Mouse (Mus musculus) intestine, postnatal 0 days (tissue): ENCODE results near the gene Ktn1. TPM values are rescaled to one million over a fixed set of nuclear protein-coding genes. Genes with fewer than 3 reads are reported as not detected.

Experiments used
- ATAC-seq: fragments of 200-750 bp; cut with Nextera tagmentation; 2 replicates; pipeline ENCODE4 v1.8.0; 2017; ENCODE audit warnings: mild to moderate bottlenecking, moderate TSS enrichment, moderate library complexity
- H3K27ac ChIP-seq: fragments of 300-500 bp; sonication (generic); 2 replicates; pipeline ENCODE4 v1.5.1; 2014; ENCODE audit warnings: mild to moderate bottlenecking, low read depth, low read length, moderate library complexity
- H3K27me3 ChIP-seq: fragments of 300-500 bp; sonication (generic); replicated peaks from 2 replicates; pipeline ENCODE4 v1.6.1; 2014; ENCODE audit warnings: low read length, mixed read lengths; ENCODE audit not compliant: control insufficient read depth, insufficient read depth
- H3K36me3 ChIP-seq: fragments of 300-500 bp; sonication (generic); 2 replicates; pipeline ENCODE4 v1.6.1; 2014; ENCODE audit warnings: mild to moderate bottlenecking, moderate library complexity; ENCODE audit not compliant: control insufficient read depth, insufficient read depth
- H3K4me1 ChIP-seq: fragments of 300-500 bp; sonication (generic); replicated peaks from 2 replicates; pipeline ENCODE4 v1.6.1; 2014; ENCODE audit warnings: antibody characterized with exemption, low read length, mixed read lengths; ENCODE audit not compliant: control insufficient read depth, insufficient read depth
- H3K4me2 ChIP-seq: fragments of 300-500 bp; sonication (generic); replicated peaks from 2 replicates; pipeline ENCODE4 v1.6.1; 2014; ENCODE audit warnings: low read depth, mild to moderate bottlenecking, moderate library complexity
- H3K4me3 ChIP-seq: fragments of 300-500 bp; sonication (generic); 2 replicates; pipeline ENCODE4 v1.5.1; 2014; ENCODE audit warnings: low read depth, low read length
- H3K9ac ChIP-seq: fragments of 300-500 bp; sonication (generic); 2 replicates; pipeline ENCODE4 v1.6.1; 2014; ENCODE audit warnings: mild to moderate bottlenecking, low read depth, low read length
- H3K9me3 ChIP-seq: fragments of 300-500 bp; sonication (generic); 2 replicates; pipeline ENCODE4 v1.6.1; 2016; ENCODE audit warnings: mixed run types; ENCODE audit not compliant: control insufficient read depth
- CTCF ChIP-seq: sonication (generic); IDR thresholded peaks from 2 replicates; pipeline ENCODE4 v1.5.1; 2016; ENCODE audit warnings: low read depth, mild to moderate bottlenecking, control low read depth, antibody characterized with exemption, moderate library complexity
- WGBS: fragments of 180-500 bp; shearing (Covaris S2); extraction: QIAGEN DNeasy Blood & Tissue Kit; methylation state at CpG from one replicate; pipeline ENCODE4 v1.1.7; 2014; 5-methylcytosine and 5-hydroxymethylcytosine counted together
- polyA plus RNA-seq: library from polyadenylated mRNA; unstranded; fragments of >200 nt; fragmentation: Nextera tagmentation; extraction: Ambion mirVana; gene quantifications from 2 replicates; pipeline ENCODE4 v1.2.1, GENCODE M21; 2015

Gene Ktn1
- polyA plus RNA-seq, 1 experiment from 2014 or later = 33.7 TPM

GRCm38 (mm10) chr14:47723035-47723434, 74.8 kb downstream of the Ktn1 start:
- TF ChIP-seq CTCF = no peak
- Histone ChIP-seq H3K9me3 (no peaks in the 10 kb centered on the region), H3K27ac (no peak overlapping the region), H3K4me2 (no peak overlapping the region), H3K27me3 (no peaks in the 10 kb centered on the region), H3K4me1 (no peaks in the 10 kb centered on the region), H3K4me3 (no peak overlapping the region), H3K36me3 (peaks cover 51% of the 10 kb centered on the region), H3K9ac (no peak overlapping the region)
- no peak for ATAC-seq

GRCm38 (mm10) chr14:47728594-47728993, 80.3 kb downstream of the Ktn1 start:
- no peak overlapping the region for H3K4me3 ChIP-seq
- H3K9me3 ChIP-seq = no peaks in the 10 kb centered on the region
- H3K4me2 ChIP-seq = no peak overlapping the region
- H3K9ac ChIP-seq = no peak overlapping the region
- no peak for TF ChIP-seq CTCF
- no peaks in the 10 kb centered on the region for H3K27me3 ChIP-seq
- no peaks in the 10 kb centered on the region for H3K4me1 ChIP-seq
- 97% methylated on average over 1 of the region's 1 CpGs for WGBS
- no peak overlapping the region for H3K27ac ChIP-seq
- no peak for ATAC-seq
- peaks cover 74% of the 10 kb centered on the region for H3K36me3 ChIP-seq

DNA sequence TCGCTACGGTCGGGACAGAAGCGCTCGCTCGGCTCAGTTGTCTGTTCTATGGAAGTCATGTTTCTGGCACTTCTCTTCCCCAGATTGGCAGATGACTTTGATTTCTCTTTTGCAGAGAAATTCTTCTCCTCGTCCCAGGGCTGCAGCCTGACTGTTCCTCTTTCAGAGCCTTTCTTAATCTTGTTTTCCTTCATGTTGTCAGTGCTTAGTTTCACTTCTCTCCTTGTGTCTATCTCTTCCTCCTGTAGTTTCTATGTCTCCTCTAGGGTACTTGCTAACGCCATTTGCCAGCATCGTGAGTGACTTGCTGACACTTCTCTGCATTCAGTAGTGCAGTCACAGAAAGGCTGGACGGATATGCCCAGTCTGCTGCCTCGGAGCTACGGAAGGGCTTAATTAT, 87.1 kb downstream of the Ktn1 start:
- no peak for TF ChIP-seq CTCF
- WGBS = 94% methylated on average over 12 of the region's 12 CpGs
- Histone ChIP-seq H3K4me2 (no peak overlapping the region), H3K9ac (no peak overlapping the region), H3K9me3 (no peaks in the 10 kb centered on the region), H3K36me3 (peaks cover 57% of the 10 kb centered on the region), H3K27me3 (no peaks in the 10 kb centered on the region), H3K4me3 (no peak overlapping the region), H3K27ac (no peak overlapping the region), H3K4me1 (no peaks in the 10 kb centered on the region)
- ATAC-seq = no peak

GRCm38 (mm10) chr14:47736471-47736870, 88.2 kb downstream of the Ktn1 start:
- 85% methylated on average over 8 of the region's 8 CpGs for WGBS
- Histone ChIP-seq H3K36me3 (peaks cover 48% of the 10 kb centered on the region), H3K27ac (no peak overlapping the region), H3K9ac (no peak overlapping the region), H3K27me3 (no peaks in the 10 kb centered on the region), H3K4me2 (no peak overlapping the region), H3K9me3 (no peaks in the 10 kb centered on the region), H3K4me1 (no peaks in the 10 kb centered on the region), H3K4me3 (no peak overlapping the region)
- no peak for ATAC-seq
- TF ChIP-seq CTCF = no peak

- H3K4me3 ChIP-seq = no peak overlapping the region
- TF ChIP-seq CTCF = no peak
- no peaks in the 10 kb centered on the region for H3K4me1 ChIP-seq
- ATAC-seq = no peak
- no peaks in the 10 kb centered on the region for H3K27me3 ChIP-seq
- no peak overlapping the region for H3K4me2 ChIP-seq
- WGBS = 81% methylated on average over 5 of the region's 5 CpGs
- no peak overlapping the region for H3K27ac ChIP-seq
- H3K9me3 ChIP-seq = no peaks in the 10 kb centered on the region
- H3K36me3 ChIP-seq = peaks cover 25% of the 10 kb centered on the region
- H3K9ac ChIP-seq = no peak overlapping the region
Observed at GRCm38 (mm10) chr14:47740316-47740996, 92.2 kb downstream of the Ktn1 start.

DNA sequence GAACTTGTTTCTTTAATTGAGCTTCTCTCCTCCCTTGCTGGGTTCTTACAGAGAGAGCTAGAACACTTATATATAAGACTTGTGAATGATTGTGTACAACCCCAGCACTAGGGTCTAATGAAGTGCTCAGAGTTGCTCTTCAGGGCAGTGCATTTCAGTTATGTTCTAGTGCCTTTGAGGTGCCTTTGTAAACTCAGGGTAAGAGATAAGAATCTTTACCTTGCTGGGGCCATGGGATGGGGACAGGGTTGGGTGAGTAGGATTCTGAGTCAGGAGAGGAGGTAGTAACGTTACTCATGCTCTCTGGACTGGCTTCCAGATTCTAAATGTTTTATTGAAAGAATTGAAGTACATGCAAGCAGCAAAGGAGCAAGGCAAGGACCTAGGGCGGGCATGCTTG, 92.8 kb downstream of the Ktn1 start:
- 71% methylated on average over 2 of the region's 2 CpGs for WGBS
- TF ChIP-seq CTCF = no peak
- Histone ChIP-seq H3K9ac (no peak overlapping the region), H3K27ac (no peak overlapping the region), H3K27me3 (no peaks in the 10 kb centered on the region), H3K36me3 (peaks cover 19% of the 10 kb centered on the region), H3K4me3 (no peak overlapping the region), H3K4me2 (no peak overlapping the region), H3K4me1 (no peaks in the 10 kb centered on the region), H3K9me3 (no peaks in the 10 kb centered on the region)
- no peak for ATAC-seq

- 96% methylated on average over 7 of the region's 7 CpGs for WGBS
- H3K27me3 ChIP-seq = no peaks in the 10 kb centered on the region
- no peak for ATAC-seq
- H3K36me3 ChIP-seq = peaks cover 9% of the 10 kb centered on the region
- H3K4me3 ChIP-seq = no peak overlapping the region
- TF ChIP-seq CTCF = peak; percentile 32
- no peak overlapping the region for H3K9ac ChIP-seq
- H3K9me3 ChIP-seq = no peaks in the 10 kb centered on the region
- no peak overlapping the region for H3K4me2 ChIP-seq
- no peaks in the 10 kb centered on the region for H3K4me1 ChIP-seq
- no peak overlapping the region for H3K27ac ChIP-seq
Observed at GRCm38 (mm10) chr14:47742674-47743073, 94.4 kb downstream of the Ktn1 start.
